Mouse (Mus musculus): ENCODE results near the gene Pan3. TPM values are rescaled to one million over a fixed set of nuclear protein-coding genes. Genes with fewer than 3 reads are reported as not detected.

Pan3 gene
- polyA plus RNA-seq (2015; fragmentation: Nextera tagmentation; extraction: Ambion mirVana), result 61.5 and 67.9 TPM in 2 replicates

DNA sequence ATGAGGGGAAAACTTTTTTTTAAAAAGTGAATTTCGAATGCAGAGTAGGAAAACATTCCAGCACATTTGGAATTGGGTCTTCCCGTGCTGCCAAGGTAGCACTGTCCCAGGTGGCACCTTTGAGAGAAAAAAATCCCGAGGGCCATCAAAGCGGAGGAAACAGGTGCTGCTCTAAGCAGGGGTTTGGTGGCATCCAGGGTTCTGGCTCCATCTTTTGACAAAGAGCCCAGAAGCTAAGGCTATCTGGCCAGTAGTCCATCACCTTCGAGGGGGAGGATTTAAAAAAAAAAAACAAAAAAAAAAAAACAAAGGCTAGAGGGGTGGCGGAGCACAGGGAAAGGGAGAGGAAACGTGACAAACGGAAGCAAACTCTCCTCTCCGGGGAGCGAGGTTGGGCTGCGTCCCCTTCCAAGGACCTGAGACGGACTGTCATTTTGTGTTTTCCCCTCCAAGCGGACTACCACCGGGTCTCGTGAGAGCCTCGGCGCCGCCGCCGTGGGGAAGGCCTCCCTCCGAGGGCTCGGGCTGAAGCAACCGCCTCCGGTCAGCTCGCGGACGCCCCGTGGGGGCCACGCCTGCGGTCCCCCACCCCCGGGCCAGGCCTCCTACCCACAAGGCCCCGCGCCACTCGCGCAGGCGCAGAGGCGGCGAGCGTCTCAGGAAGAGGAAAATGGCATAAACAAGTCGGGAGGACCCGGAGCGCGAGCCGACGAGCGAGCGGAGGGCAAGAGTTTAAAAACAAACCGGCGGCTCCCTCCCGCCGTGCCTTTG, at the start of gene Pan3:
TSS of gene Pan3 (plus strand) at position 627 of the 771 bp plus-strand sequence.
- WGBS, result under 1% methylated on average over 51 of the region's 51 CpGs

DNA sequence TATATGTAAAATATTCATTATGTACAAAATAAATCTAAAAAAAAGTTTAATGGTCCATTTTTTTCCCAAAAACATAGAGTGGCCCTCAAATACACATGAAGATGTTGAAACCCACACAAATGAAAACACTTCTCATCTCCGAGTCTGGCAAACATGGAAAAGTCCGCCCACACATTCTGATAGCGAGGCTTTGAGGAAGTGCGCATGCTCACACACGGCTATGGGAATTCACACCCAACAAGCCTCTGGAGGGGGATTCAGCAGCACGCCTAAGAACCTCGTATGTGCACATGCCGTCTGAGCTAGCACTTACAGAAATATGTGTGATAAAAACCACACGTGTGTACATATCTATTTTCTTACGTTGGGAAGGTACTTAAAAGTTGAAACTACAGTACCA, 48.6 kb upstream of the Pan3 start:
- H3K27ac ChIP-seq (ENCODE audit: low read length), result no peak overlapping the region
- H3K36me3 ChIP-seq (ENCODE audit: control insufficient read depth, insufficient read depth, low read length), result no peaks in the 10 kb centered on the region
- 81% methylated on average over 10 of the region's 10 CpGs for WGBS
- no peak overlapping the region for H3K4me2 ChIP-seq (ENCODE audit: low read depth, low read length)
- no peak for ATAC-seq (ENCODE audit: insufficient read depth, low FRiP score)
- H3K4me1 ChIP-seq (ENCODE audit: control insufficient read depth, insufficient read depth, low read length), result no peaks in the 10 kb centered on the region
- no peak overlapping the region for H3K9ac ChIP-seq (ENCODE audit: low read length)
- no peak overlapping the region for H3K4me3 ChIP-seq (replicated peaks; ENCODE audit: low read length)
- H3K9me3 ChIP-seq (replicated peaks; ENCODE audit: control insufficient read depth, low read length), result no peaks in the 10 kb centered on the region
- no peaks in the 10 kb centered on the region for H3K27me3 ChIP-seq (ENCODE audit: control insufficient read depth, insufficient read depth, low read length)

More for the DNA sequence above, at the start of gene Pan3:
- peak within 1 kb of the TSS; percentile 87 for H3K4me2 ChIP-seq (ENCODE audit: low read depth, low read length)
- peak; percentile 93 for ATAC-seq (ENCODE audit: insufficient read depth, low FRiP score)
- H3K27ac ChIP-seq (ENCODE audit: low read length), result peak within 1 kb of the TSS; percentile 99
- peaks cover 20% of the 10 kb centered on the region for H3K4me1 ChIP-seq (ENCODE audit: control insufficient read depth, insufficient read depth, low read length)
- H3K9ac ChIP-seq (ENCODE audit: low read length), result peak within 1 kb of the TSS; percentile 99
- no peaks in the 10 kb centered on the region for H3K36me3 ChIP-seq (ENCODE audit: control insufficient read depth, insufficient read depth, low read length)
- no peaks in the 10 kb centered on the region for H3K27me3 ChIP-seq (ENCODE audit: control insufficient read depth, insufficient read depth, low read length)
- H3K9me3 ChIP-seq (replicated peaks; ENCODE audit: control insufficient read depth, low read length), result no peaks in the 10 kb centered on the region
- peak within 1 kb of the TSS; percentile 93 for H3K4me3 ChIP-seq (replicated peaks; ENCODE audit: low read length)

DNA sequence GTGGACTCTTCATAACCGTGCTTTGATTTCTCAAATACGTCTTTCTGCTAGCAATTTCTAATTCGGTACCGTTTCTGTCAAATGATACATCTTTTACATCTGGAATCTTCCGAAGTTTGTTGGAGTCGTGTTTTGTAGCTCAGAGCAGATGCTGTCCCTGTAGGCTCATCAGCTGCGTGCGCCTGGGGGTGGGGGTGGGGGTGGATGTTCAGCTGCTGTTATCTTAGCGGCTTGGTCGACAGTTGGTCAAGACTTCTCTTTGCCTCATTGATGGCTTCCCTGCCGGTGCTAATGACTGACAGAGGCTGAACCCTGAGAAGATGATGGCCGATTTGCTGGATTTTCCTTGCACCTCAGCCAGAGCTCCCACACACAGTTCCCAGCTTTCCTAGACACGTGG, 43.1 kb upstream of the Pan3 start:
- no peak for ATAC-seq (ENCODE audit: insufficient read depth, low FRiP score)
- H3K9me3 ChIP-seq (replicated peaks; ENCODE audit: control insufficient read depth, low read length), result no peaks in the 10 kb centered on the region
- H3K27ac ChIP-seq (ENCODE audit: low read length), result no peak overlapping the region
- no peaks in the 10 kb centered on the region for H3K4me1 ChIP-seq (ENCODE audit: control insufficient read depth, insufficient read depth, low read length)
- H3K9ac ChIP-seq (ENCODE audit: low read length), result no peak overlapping the region
- WGBS, result 77% methylated on average over 13 of the region's 13 CpGs
- H3K27me3 ChIP-seq (ENCODE audit: control insufficient read depth, insufficient read depth, low read length), result no peaks in the 10 kb centered on the region
- no peaks in the 10 kb centered on the region for H3K36me3 ChIP-seq (ENCODE audit: control insufficient read depth, insufficient read depth, low read length)
- H3K4me2 ChIP-seq (ENCODE audit: low read depth, low read length), result no peak overlapping the region
- H3K4me3 ChIP-seq (replicated peaks; ENCODE audit: low read length), result no peak overlapping the region

DNA sequence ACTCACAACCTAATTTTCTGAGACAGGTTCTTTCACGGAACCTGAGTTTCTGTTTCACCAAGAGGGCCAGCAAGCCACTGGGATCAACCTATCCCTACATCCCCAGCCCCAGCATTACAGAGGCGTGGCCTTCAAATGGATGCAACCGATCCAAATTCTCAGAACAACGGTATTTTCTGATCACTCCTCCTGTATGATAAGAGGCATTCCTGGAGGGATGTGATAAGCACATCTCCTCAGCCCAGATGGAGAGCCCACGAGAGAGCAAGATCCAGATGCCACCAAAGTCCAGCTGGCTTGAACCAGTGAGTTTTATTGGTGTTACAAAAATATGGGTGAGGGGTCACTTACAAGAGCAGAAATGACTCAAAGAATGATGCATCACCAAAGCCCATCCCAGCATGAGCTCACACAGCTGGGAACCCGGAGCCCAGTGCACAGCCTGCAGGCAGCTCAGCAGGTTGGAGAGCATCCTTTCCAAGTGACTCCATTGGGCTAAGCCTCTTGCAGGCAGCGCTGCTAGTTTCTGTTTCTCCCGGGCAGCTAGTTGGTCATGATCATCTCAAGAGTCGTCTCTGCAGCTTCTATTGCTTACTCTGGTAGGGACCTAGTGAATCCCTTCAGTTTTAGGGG, 41.5 kb upstream of the Pan3 start:
- 72% methylated on average over 9 of the region's 9 CpGs for WGBS
- no peak for ATAC-seq (ENCODE audit: insufficient read depth, low FRiP score)
- Histone ChIP-seq H3K27me3 (ENCODE audit: control insufficient read depth, insufficient read depth, low read length) (no peaks in the 10 kb centered on the region), H3K4me1 (ENCODE audit: control insufficient read depth, insufficient read depth, low read length) (no peaks in the 10 kb centered on the region), H3K9ac (ENCODE audit: low read length) (no peak overlapping the region), H3K36me3 (ENCODE audit: control insufficient read depth, insufficient read depth, low read length) (no peaks in the 10 kb centered on the region), H3K9me3 (replicated peaks; ENCODE audit: control insufficient read depth, low read length) (no peaks in the 10 kb centered on the region), H3K27ac (ENCODE audit: low read length) (no peak overlapping the region), H3K4me2 (ENCODE audit: low read depth, low read length) (no peak overlapping the region), H3K4me3 (replicated peaks; ENCODE audit: low read length) (no peak overlapping the region)

DNA sequence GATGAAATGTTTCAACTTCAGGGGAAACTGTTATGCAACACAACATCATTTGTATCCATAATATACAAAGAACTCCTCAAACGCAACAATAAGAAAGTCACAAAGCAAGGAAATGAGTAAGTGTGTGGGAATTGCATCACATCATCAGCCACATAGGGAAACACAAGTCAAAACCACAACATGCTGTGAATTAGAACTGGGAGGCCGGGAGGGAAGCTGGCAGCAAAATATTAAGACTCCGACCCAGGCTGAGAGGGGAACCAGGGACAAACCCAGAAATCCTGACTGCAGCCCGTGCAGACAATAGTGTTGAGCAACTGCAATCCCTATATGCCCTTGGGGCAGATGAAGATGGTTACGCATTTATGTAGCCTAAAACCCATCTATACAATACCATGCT, 40.9 kb upstream of the Pan3 start:
- H3K27ac ChIP-seq (ENCODE audit: low read length), result no peak overlapping the region
- no peak overlapping the region for H3K4me2 ChIP-seq (ENCODE audit: low read depth, low read length)
- no peaks in the 10 kb centered on the region for H3K27me3 ChIP-seq (ENCODE audit: control insufficient read depth, insufficient read depth, low read length)
- H3K36me3 ChIP-seq (ENCODE audit: control insufficient read depth, insufficient read depth, low read length), result no peaks in the 10 kb centered on the region
- H3K9me3 ChIP-seq (replicated peaks; ENCODE audit: control insufficient read depth, low read length), result no peaks in the 10 kb centered on the region
- H3K9ac ChIP-seq (ENCODE audit: low read length), result no peak overlapping the region
- H3K4me3 ChIP-seq (replicated peaks; ENCODE audit: low read length), result no peak overlapping the region
- WGBS, result 85% methylated on average over 5 of the region's 5 CpGs
- no peak for ATAC-seq (ENCODE audit: insufficient read depth, low FRiP score)
- no peaks in the 10 kb centered on the region for H3K4me1 ChIP-seq (ENCODE audit: control insufficient read depth, insufficient read depth, low read length)

DNA sequence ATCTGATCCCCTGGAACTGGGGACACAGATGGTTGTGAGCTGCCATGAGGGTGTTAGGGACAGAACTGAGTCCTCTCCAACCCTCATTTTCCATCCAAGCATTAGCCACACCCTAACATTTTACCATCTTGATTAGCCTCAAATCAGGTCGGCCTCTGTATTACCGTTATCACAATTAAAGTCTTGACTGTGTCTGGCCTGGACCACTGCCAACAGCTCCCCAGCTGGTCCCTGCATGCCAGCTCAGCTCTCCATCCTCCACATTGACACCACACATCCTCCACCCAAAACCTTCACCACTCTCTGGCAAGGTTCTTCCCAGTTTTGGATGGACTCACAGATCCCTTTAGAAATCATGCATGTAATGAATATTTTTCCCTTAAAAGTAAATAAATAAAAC, 39.2 kb upstream of the Pan3 start:
- H3K9ac ChIP-seq (ENCODE audit: low read length), result no peak overlapping the region
- H3K4me1 ChIP-seq (ENCODE audit: control insufficient read depth, insufficient read depth, low read length), result no peaks in the 10 kb centered on the region
- no peak overlapping the region for H3K27ac ChIP-seq (ENCODE audit: low read length)
- no peaks in the 10 kb centered on the region; the same call in 1 of the 2 replicates for H3K9me3 ChIP-seq (replicated peaks; ENCODE audit: control insufficient read depth, low read length)
- no peak overlapping the region for H3K4me3 ChIP-seq (replicated peaks; ENCODE audit: low read length)
- no peaks in the 10 kb centered on the region for H3K27me3 ChIP-seq (ENCODE audit: control insufficient read depth, insufficient read depth, low read length)
- no peaks in the 10 kb centered on the region for H3K36me3 ChIP-seq (ENCODE audit: control insufficient read depth, insufficient read depth, low read length)
- ATAC-seq (ENCODE audit: insufficient read depth, low FRiP score), result no peak
- WGBS, result 62% methylated on average over 2 of the region's 2 CpGs
- H3K4me2 ChIP-seq (ENCODE audit: low read depth, low read length), result no peak overlapping the region

DNA sequence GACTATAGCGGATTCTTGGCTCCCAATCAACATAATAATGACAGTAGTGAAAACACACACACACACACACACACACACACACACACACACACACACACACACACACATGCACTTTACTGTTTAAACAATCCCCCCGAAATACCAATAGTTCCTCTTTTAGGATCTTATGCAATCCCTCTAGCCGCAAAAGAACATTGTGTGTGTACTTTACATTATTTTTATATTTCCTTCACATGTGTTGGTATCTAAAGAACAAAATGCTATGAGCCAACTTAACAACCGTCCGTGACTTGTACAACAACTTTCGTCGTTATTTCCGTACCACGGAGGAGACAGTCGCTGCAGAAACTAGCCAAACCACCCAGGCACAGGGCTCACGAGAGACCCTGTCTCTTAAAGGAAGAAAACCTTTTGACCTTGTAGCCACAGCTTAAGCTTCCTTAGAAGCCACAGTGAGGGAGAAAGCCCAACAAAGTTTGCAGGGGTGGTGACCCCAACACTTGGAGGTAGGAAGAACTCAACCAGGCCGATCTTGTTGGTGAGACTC, 37.2 kb upstream of the Pan3 start:
- Histone ChIP-seq H3K4me2 (ENCODE audit: low read depth, low read length) (no peak overlapping the region), H3K36me3 (ENCODE audit: control insufficient read depth, insufficient read depth, low read length) (no peaks in the 10 kb centered on the region), H3K4me3 (replicated peaks; ENCODE audit: low read length) (no peak overlapping the region), H3K9ac (ENCODE audit: low read length) (no peak overlapping the region), H3K27me3 (ENCODE audit: control insufficient read depth, insufficient read depth, low read length) (no peaks in the 10 kb centered on the region), H3K4me1 (ENCODE audit: control insufficient read depth, insufficient read depth, low read length) (no peaks in the 10 kb centered on the region), H3K27ac (ENCODE audit: low read length) (no peak overlapping the region), H3K9me3 (replicated peaks; ENCODE audit: control insufficient read depth, low read length) (no peaks in the 10 kb centered on the region; the same call in 1 of the 2 replicates)
- WGBS, result 65% methylated on average over 12 of the region's 12 CpGs
- no peak for ATAC-seq (ENCODE audit: insufficient read depth, low FRiP score)

DNA sequence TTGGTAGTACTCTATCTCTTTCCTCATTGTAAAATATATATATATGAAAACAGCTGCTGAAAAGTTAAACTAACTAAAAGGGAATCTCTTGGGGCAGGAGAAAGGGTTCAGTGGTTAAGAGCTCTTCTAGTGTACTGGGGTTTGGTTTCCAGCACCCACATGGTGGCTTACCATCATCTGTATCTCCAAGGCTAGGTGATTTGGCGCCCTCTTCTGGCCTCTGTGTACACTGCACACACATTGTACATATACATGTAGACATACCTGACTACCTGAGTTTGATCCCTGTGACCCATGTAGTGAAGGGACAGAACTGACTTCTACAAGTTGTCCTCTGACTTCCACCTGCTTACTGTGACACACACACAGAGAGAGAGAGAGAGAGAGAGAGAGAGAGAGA, 34.9 kb upstream of the Pan3 start:
- H3K4me2 ChIP-seq (ENCODE audit: low read depth, low read length), result no peak overlapping the region
- no peak for ATAC-seq (ENCODE audit: insufficient read depth, low FRiP score)
- H3K36me3 ChIP-seq (ENCODE audit: control insufficient read depth, insufficient read depth, low read length), result no peaks in the 10 kb centered on the region
- no peak overlapping the region for H3K27ac ChIP-seq (ENCODE audit: low read length)
- no peaks in the 10 kb centered on the region for H3K4me1 ChIP-seq (ENCODE audit: control insufficient read depth, insufficient read depth, low read length)
- no peak overlapping the region for H3K4me3 ChIP-seq (replicated peaks; ENCODE audit: low read length)
- WGBS, result 18% methylated on average over 1 of the region's 1 CpGs
- H3K9ac ChIP-seq (ENCODE audit: low read length), result no peak overlapping the region
- no peaks in the 10 kb centered on the region; the same call in 1 of the 2 replicates for H3K9me3 ChIP-seq (replicated peaks; ENCODE audit: control insufficient read depth, low read length)
- peaks cover 22% of the 10 kb centered on the region for H3K27me3 ChIP-seq (ENCODE audit: control insufficient read depth, insufficient read depth, low read length)

DNA sequence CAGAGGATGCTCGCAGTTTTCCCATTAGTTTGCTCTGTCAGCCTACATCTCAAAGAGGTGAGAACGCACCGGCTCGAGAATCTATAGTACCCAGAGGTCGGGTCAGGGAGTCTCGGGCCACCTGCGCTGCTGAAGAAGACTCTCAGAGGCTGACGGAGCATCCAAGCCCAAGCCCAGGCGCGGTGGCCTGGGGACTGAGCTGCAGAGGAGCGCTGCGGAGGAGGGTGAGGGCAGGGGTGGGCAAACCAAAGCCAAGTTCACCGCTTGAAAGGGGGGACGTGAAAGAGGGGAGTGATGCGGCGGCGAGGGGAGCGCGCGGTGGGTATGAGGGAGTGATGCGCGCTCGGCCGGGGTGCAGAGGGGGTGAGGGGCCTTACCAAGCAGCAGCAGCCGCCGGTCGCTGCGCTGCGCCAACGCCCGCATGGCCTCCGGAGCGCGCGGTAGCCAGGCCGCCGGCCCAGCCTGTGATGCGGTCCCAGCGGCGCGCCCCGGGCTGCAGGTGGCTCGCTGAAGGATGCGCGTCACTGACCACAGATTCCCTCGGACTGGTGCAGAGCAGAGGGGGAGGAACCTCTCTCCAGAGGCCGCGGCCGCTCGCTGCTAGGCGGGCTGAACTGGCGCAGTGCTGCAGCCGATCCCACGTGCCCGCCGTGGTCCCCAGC, 30.0 kb upstream of the Pan3 start, which contains the start of gene Flt3:
TSS of gene Flt3 (minus strand) at position 647 of the 662 bp plus-strand sequence.
- peak within 1 kb of the TSS; percentile 53 for H3K4me2 ChIP-seq (ENCODE audit: low read depth, low read length)
- no peak within 1 kb of the TSS for H3K27ac ChIP-seq (ENCODE audit: low read length)
- WGBS, result 2% methylated on average over 54 of the region's 56 CpGs
- H3K4me1 ChIP-seq (ENCODE audit: control insufficient read depth, insufficient read depth, low read length), result no peaks in the 10 kb centered on the region
- no peaks in the 10 kb centered on the region for H3K36me3 ChIP-seq (ENCODE audit: control insufficient read depth, insufficient read depth, low read length)
- peak within 1 kb of the TSS; percentile 39 for H3K4me3 ChIP-seq (replicated peaks; ENCODE audit: low read length)
- peak; percentile 64 for ATAC-seq (ENCODE audit: insufficient read depth, low FRiP score)
- H3K9ac ChIP-seq (ENCODE audit: low read length), result no peak within 1 kb of the TSS; the same call in 1 of the 2 replicates
- H3K9me3 ChIP-seq (replicated peaks; ENCODE audit: control insufficient read depth, low read length), result no peaks in the 10 kb centered on the region; the same call in 1 of the 2 replicates
- peaks cover 45% of the 10 kb centered on the region for H3K27me3 ChIP-seq (ENCODE audit: control insufficient read depth, insufficient read depth, low read length)
